Mouse (Mus musculus) bone marrow, adult 2 months (tissue): ENCODE data around the gene Qsox2.

ENCODE experiments used
- CTCF ChIP-seq: fragments of 200-500 bp; IDR thresholded peaks from 2 replicates; pipeline ENCODE4 v1.5.1; 2011; ENCODE audit warnings: low read length, control low read depth; ENCODE audit not compliant: control insufficient read depth, insufficient read depth
- POLR2A ChIP-seq: fragments of 200-500 bp; IDR thresholded peaks from 2 replicates; pipeline ENCODE4 v1.6.1; 2011; ENCODE audit warnings: low read depth, mild to moderate bottlenecking, control low read depth, low read length, borderline replicate concordance; ENCODE audit not compliant: control insufficient read depth

DNA sequence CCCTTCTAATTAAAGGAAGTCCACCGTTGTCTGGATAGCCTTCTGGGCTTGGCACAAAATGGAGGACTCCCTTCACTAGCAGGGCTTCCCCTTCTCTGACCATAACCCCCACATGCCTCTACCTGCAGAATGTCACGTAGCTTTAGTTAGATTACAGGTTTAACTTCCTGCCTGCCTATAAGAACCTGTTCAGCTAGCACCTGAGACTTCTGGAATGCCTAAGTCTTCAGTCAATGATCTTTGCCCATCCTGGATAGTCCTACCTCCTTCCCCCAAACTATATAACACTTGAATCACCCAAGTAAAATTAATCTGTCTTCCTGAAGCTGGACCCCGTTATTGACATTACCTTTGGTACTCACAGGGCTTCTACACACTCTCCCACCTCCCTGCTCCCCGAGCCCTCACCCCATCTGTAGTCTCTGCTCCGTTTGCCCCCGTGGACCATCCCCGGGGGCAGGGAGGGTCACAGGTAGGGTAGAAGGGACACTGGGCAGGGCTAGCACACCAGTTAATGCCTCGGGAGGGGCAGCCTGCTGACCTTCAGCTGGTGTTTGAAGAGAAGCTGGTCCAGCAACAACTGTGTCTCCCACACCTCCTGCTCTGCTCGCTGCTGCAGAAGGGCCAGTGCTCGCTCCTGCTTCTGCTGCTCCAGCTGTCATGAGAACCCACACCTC is 28.9 kb upstream of the Qsox2 start:
- TF ChIP-seq POLR2A = no peak
- no peak for TF ChIP-seq CTCF
